Mouse (Mus musculus): ENCODE results near the gene Rora.

The Rora gene

GRCm38 (mm10) chr9:69010886-69011285 is 357.3 kb downstream of the Rora start:
- no peak for TF ChIP-seq NANOG (IDR thresholded peaks at IDR 0.05; ENCODE audit: borderline replicate concordance, low read length)
- TF ChIP-seq POU5F1 (IDR thresholded peaks at IDR 0.05; ENCODE audit: borderline replicate concordance, low read length), result no peak
- Histone ChIP-seq H3K4me1 (replicated peaks; ENCODE audit: low read depth, low read length) (no peaks in the 10 kb centered on the region), H3K27me3 (ENCODE audit: insufficient read depth, low read length) (no peaks in the 10 kb centered on the region), H3K36me3 (ENCODE audit: insufficient read depth, low read length) (no peaks in the 10 kb centered on the region), H3K9me3 (ENCODE audit: low read length) (no peaks in the 10 kb centered on the region), H3K4me3 (replicated peaks; ENCODE audit: low read length) (no peak overlapping the region)

DNA sequence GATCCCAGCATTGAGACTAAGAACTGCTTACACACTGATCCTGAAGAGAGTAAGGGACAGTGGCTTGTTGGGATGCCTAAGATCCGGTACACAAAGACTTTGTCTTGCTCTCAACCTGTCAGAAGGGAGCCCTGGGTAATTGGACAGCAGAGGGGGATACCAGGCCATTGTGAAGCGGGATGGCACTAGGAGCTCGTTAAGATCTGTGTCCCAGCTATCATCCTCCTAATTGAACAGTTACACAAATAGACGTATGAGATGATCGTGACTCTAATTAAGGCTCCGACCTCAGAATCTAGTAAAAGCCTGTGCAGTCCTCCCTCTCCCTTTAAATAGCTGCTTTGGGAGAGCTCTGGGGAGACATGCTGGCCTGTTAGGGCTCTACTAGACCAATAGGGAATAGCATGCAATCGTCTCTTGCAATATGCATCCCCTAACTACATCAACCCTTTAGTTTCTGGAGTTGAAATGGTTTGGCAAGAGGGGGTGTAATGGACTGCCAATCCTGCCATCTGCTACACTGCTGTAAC is 359.7 kb downstream of the Rora start:
- TF ChIP-seq NANOG (IDR thresholded peaks at IDR 0.05; ENCODE audit: borderline replicate concordance, low read length) (no peak), CTCF (conservative IDR thresholded peaks at IDR 0.05; ENCODE audit: low read length) (no peak), POU5F1 (IDR thresholded peaks at IDR 0.05; ENCODE audit: borderline replicate concordance, low read length) (no peak)
- no peaks in the 10 kb centered on the region for H3K4me1 ChIP-seq (replicated peaks; ENCODE audit: low read depth, low read length)

DNA sequence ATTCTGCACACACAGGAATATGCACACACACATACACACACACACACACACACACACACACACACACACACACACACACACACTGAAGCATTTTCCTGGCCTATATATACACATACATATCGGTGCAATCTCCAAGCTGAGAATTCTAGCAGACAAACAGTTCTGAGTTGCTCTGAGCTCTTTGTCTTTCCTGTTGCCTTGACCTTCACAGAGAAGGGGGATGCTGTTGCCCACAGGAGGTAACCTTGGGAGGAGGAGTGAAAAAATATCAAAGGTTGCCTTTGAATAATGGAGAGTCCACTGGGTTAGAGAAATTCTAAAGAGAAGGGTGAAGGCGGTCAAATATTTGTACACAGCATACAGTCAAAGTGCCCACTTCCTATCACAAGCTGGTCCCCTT is 360.6 kb downstream of the Rora start:
- no peak overlapping the region for H3K4me3 ChIP-seq (replicated peaks; ENCODE audit: low read length)
- TF ChIP-seq NANOG (IDR thresholded peaks at IDR 0.05; ENCODE audit: borderline replicate concordance, low read length) (no peak), CTCF (conservative IDR thresholded peaks at IDR 0.05; ENCODE audit: low read length) (no peak), POU5F1 (IDR thresholded peaks at IDR 0.05; ENCODE audit: borderline replicate concordance, low read length) (no peak)
- no peaks in the 10 kb centered on the region for H3K4me1 ChIP-seq (replicated peaks; ENCODE audit: low read depth, low read length)
- no peaks in the 10 kb centered on the region for H3K36me3 ChIP-seq (ENCODE audit: insufficient read depth, low read length)
- no peaks in the 10 kb centered on the region for H3K27me3 ChIP-seq (ENCODE audit: insufficient read depth, low read length)
- no peaks in the 10 kb centered on the region for H3K9me3 ChIP-seq (ENCODE audit: low read length)

More for the DNA sequence above, 359.7 kb downstream of the Rora start:
- no peaks in the 10 kb centered on the region for H3K36me3 ChIP-seq (ENCODE audit: insufficient read depth, low read length)
- H3K27me3 ChIP-seq (ENCODE audit: insufficient read depth, low read length), result no peaks in the 10 kb centered on the region
- no peaks in the 10 kb centered on the region for H3K9me3 ChIP-seq (ENCODE audit: low read length)
- H3K4me3 ChIP-seq (replicated peaks; ENCODE audit: low read length), result no peak overlapping the region

GRCm38 (mm10) chr9:69020381-69020780 is 366.8 kb downstream of the Rora start:
- Histone ChIP-seq H3K4me1 (replicated peaks; ENCODE audit: low read depth, low read length) (no peaks in the 10 kb centered on the region), H3K4me3 (replicated peaks; ENCODE audit: low read length) (no peak overlapping the region), H3K9me3 (ENCODE audit: low read length) (no peaks in the 10 kb centered on the region), H3K36me3 (ENCODE audit: insufficient read depth, low read length) (no peaks in the 10 kb centered on the region), H3K27me3 (ENCODE audit: insufficient read depth, low read length) (no peaks in the 10 kb centered on the region)
- TF ChIP-seq CTCF (conservative IDR thresholded peaks at IDR 0.05; ENCODE audit: low read length), result no peak
- no peak for TF ChIP-seq NANOG (IDR thresholded peaks at IDR 0.05; ENCODE audit: borderline replicate concordance, low read length)
- TF ChIP-seq POU5F1 (IDR thresholded peaks at IDR 0.05; ENCODE audit: borderline replicate concordance, low read length), result no peak

GRCm38 (mm10) chr9:69021482-69021881 is 367.9 kb downstream of the Rora start:
- Histone ChIP-seq H3K4me1 (replicated peaks; ENCODE audit: low read depth, low read length) (no peaks in the 10 kb centered on the region), H3K9me3 (ENCODE audit: low read length) (no peaks in the 10 kb centered on the region), H3K4me3 (replicated peaks; ENCODE audit: low read length) (no peak overlapping the region), H3K36me3 (ENCODE audit: insufficient read depth, low read length) (no peaks in the 10 kb centered on the region), H3K27me3 (ENCODE audit: insufficient read depth, low read length) (no peaks in the 10 kb centered on the region)
- TF ChIP-seq CTCF (conservative IDR thresholded peaks at IDR 0.05; ENCODE audit: low read length), result no peak
- TF ChIP-seq POU5F1 (IDR thresholded peaks at IDR 0.05; ENCODE audit: borderline replicate concordance, low read length), result no peak
- no peak for TF ChIP-seq NANOG (IDR thresholded peaks at IDR 0.05; ENCODE audit: borderline replicate concordance, low read length)

DNA sequence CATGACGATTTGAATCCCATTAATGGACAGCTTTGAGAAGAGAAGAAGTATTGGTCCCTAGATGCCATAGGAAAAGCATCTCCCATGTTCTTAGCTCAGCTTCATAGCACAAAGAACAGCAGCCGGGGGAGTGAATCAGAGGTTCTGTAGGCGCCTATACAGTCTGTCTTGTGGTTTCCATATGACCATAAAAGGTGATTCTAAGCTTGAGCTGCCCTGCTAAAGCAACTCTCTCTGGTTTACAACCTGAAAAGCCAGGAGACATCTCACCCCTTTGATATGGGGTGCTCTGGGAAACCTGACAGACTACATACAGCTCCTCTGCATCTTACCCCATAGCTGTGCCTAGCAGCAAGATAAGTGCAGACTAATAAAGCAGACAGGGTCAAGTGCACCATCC is 369.7 kb downstream of the Rora start:
- no peak for TF ChIP-seq CTCF (conservative IDR thresholded peaks at IDR 0.05; ENCODE audit: low read length)
- TF ChIP-seq POU5F1 (IDR thresholded peaks at IDR 0.05; ENCODE audit: borderline replicate concordance, low read length), result no peak
- no peak for TF ChIP-seq NANOG (IDR thresholded peaks at IDR 0.05; ENCODE audit: borderline replicate concordance, low read length)
- no peaks in the 10 kb centered on the region for H3K9me3 ChIP-seq (ENCODE audit: low read length)
- H3K36me3 ChIP-seq (ENCODE audit: insufficient read depth, low read length), result no peaks in the 10 kb centered on the region
- H3K4me1 ChIP-seq (replicated peaks; ENCODE audit: low read depth, low read length), result no peaks in the 10 kb centered on the region
- H3K27me3 ChIP-seq (ENCODE audit: insufficient read depth, low read length), result no peaks in the 10 kb centered on the region
- H3K4me3 ChIP-seq (replicated peaks; ENCODE audit: low read length), result no peak overlapping the region

DNA sequence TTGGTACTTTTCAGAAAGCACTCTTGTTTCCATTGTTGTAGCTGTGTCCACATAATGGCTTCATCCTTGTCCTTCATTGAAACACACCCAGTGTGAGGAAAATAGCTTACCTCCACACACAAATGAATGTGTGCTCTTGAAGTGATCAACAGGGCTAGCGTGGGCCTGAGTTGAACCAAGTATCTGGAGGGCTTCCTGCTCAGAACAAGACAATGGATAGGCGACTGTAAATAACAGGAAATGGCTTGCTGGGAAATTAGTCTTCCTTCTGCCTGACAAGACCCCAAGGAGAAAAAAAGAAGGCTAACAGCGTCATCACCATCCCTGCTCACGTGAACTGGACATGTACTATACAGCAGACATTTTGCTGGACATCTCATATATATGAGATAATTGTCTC is 374.6 kb downstream of the Rora start:
- H3K36me3 ChIP-seq (ENCODE audit: insufficient read depth, low read length), result no peaks in the 10 kb centered on the region
- H3K4me1 ChIP-seq (replicated peaks; ENCODE audit: low read depth, low read length), result no peaks in the 10 kb centered on the region
- H3K4me3 ChIP-seq (replicated peaks; ENCODE audit: low read length), result no peak overlapping the region
- no peaks in the 10 kb centered on the region for H3K9me3 ChIP-seq (ENCODE audit: low read length)
- H3K27me3 ChIP-seq (ENCODE audit: insufficient read depth, low read length), result no peaks in the 10 kb centered on the region
- TF ChIP-seq POU5F1 (IDR thresholded peaks at IDR 0.05; ENCODE audit: borderline replicate concordance, low read length) (no peak), CTCF (conservative IDR thresholded peaks at IDR 0.05; ENCODE audit: low read length) (no peak), NANOG (IDR thresholded peaks at IDR 0.05; ENCODE audit: borderline replicate concordance, low read length) (no peak)

DNA sequence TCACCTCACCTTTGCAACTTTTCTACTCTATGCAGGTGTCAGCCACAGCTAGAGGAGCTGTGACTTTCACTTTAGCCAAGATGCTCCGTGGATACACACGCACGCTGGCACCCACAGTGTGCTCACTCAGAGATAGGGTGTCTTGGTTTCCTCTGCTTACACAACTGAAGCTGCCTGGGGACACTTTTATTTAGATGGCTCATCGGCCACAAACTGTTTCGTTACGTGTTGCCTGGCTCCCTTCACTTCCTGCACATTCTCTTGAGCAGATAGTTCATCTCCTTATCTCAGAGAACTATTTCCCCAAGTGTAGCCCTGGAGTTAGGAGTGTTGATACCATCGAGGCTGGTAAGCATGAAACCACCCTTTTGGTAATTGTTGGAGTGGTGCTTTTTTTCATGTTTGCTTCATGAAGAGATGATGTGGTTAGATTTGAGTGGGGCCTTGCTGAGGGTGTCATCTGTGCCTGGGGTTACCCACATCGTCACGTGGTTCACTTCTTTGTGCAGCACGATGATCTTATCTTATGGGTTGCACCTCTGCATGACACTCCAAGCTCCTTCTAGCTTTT is 380.8 kb downstream of the Rora start:
- Histone ChIP-seq H3K9me3 (ENCODE audit: low read length) (no peaks in the 10 kb centered on the region), H3K4me1 (replicated peaks; ENCODE audit: low read depth, low read length) (no peaks in the 10 kb centered on the region), H3K36me3 (ENCODE audit: insufficient read depth, low read length) (no peaks in the 10 kb centered on the region), H3K27me3 (ENCODE audit: insufficient read depth, low read length) (no peaks in the 10 kb centered on the region), H3K4me3 (replicated peaks; ENCODE audit: low read length) (no peak overlapping the region)
- TF ChIP-seq CTCF (conservative IDR thresholded peaks at IDR 0.05; ENCODE audit: low read length), result no peak
- no peak for TF ChIP-seq NANOG (IDR thresholded peaks at IDR 0.05; ENCODE audit: borderline replicate concordance, low read length)
- TF ChIP-seq POU5F1 (IDR thresholded peaks at IDR 0.05; ENCODE audit: borderline replicate concordance, low read length), result no peak

- H3K27me3 ChIP-seq (ENCODE audit: insufficient read depth, low read length), result no peaks in the 10 kb centered on the region
- no peaks in the 10 kb centered on the region for H3K4me1 ChIP-seq (replicated peaks; ENCODE audit: low read depth, low read length)
- H3K36me3 ChIP-seq (ENCODE audit: insufficient read depth, low read length), result no peaks in the 10 kb centered on the region
- TF ChIP-seq CTCF (conservative IDR thresholded peaks at IDR 0.05; ENCODE audit: low read length) (no peak), POU5F1 (IDR thresholded peaks at IDR 0.05; ENCODE audit: borderline replicate concordance, low read length) (no peak), NANOG (IDR thresholded peaks at IDR 0.05; ENCODE audit: borderline replicate concordance, low read length) (no peak)
- no peak overlapping the region for H3K4me3 ChIP-seq (replicated peaks; ENCODE audit: low read length)
- H3K9me3 ChIP-seq (ENCODE audit: low read length), result no peaks in the 10 kb centered on the region
These were observed 381.9 kb downstream of the Rora start for GRCm38 (mm10) chr9:69035456-69035855.

All from E14TG2a.4 (cell line).